Mouse (Mus musculus) liver, embryonic 13.5 days (tissue): Measurements from ENCODE around the gene Cd80. TPM values are rescaled to one million over a fixed set of nuclear protein-coding genes. Genes with fewer than 3 reads are reported as not detected.
A peak's percentile ranks its signal among the peaks of the same experiment; 100 is the strongest.

Experiments used
- ATAC-seq: fragments of 200-750 bp; cut with Nextera tagmentation; 2 replicates; pipeline ENCODE4 v1.8.0; 2017; ENCODE audit warnings: low read depth, mild to moderate bottlenecking, moderate number of reproducible peaks, moderate library complexity
- DNase-seq: peaks from one replicate; pipeline ENCODE4 v3.0.0; 2022
- H3K27ac ChIP-seq: fragments of 300-500 bp; sonication (generic); 2 replicates; pipeline ENCODE4 v1.5.1; 2015; ENCODE audit warnings: moderate library complexity, mild to moderate bottlenecking, inconsistent platforms
- H3K27me3 ChIP-seq: fragments of 300-500 bp; sonication (generic); 2 replicates; pipeline ENCODE4 v1.6.1; 2015; ENCODE audit warnings: mild to moderate bottlenecking, inconsistent platforms
- H3K36me3 ChIP-seq: fragments of 300-500 bp; sonication (generic); 2 replicates; pipeline ENCODE4 v1.6.1; 2015; ENCODE audit warnings: mild to moderate bottlenecking, inconsistent platforms
- H3K4me1 ChIP-seq: fragments of 300-500 bp; sonication (generic); replicated peaks from 2 replicates; pipeline ENCODE4 v1.6.1; 2015; ENCODE audit warnings: inconsistent platforms
- H3K4me2 ChIP-seq: fragments of 300-500 bp; sonication (generic); 2 replicates; pipeline ENCODE4 v1.6.1; 2015; ENCODE audit warnings: inconsistent platforms, mild to moderate bottlenecking, moderate library complexity
- H3K4me3 ChIP-seq: fragments of 300-500 bp; sonication (generic); replicated peaks from 2 replicates; pipeline ENCODE4 v1.5.1; 2015; ENCODE audit warnings: mild to moderate bottlenecking, inconsistent platforms
- H3K9ac ChIP-seq: fragments of 300-500 bp; sonication (generic); 2 replicates; pipeline ENCODE4 v1.6.1; 2015; ENCODE audit warnings: mild to moderate bottlenecking, inconsistent platforms
- H3K9me3 ChIP-seq: fragments of 300-500 bp; sonication (generic); replicated peaks from 2 replicates; pipeline ENCODE4 v1.6.1; 2016; ENCODE audit warnings: inconsistent platforms
- WGBS: fragments of 180-500 bp; shearing (Covaris S2); methylation state at CpG from one replicate; pipeline ENCODE4 v1.1.7; 2015; ENCODE audit not compliant: insufficient replicate concordance; 5-methylcytosine and 5-hydroxymethylcytosine counted together
- polyA plus RNA-seq: library from polyadenylated mRNA; unstranded; fragments of >200 nt; fragmentation: Nextera tagmentation; extraction: Ambion mirVana; gene quantifications from 2 replicates; pipeline ENCODE4 v1.2.1, GENCODE M21; 2015

Cd80 gene
- polyA plus RNA-seq, 1 experiment from 2014 or later: 0.08 TPM

- Histone ChIP-seq H3K4me2 (no peak overlapping the region), H3K27ac (peak overlapping the region; percentile 50; the same call in 1 of the 2 replicates), H3K9me3 (no peaks in the 10 kb centered on the region), H3K9ac (no peak overlapping the region), H3K27me3 (no peaks in the 10 kb centered on the region), H3K4me1 (peaks cover 46% of the 10 kb centered on the region), H3K4me3 (no peak overlapping the region), H3K36me3 (peaks cover 35% of the 10 kb centered on the region)
- WGBS: 70% methylated on average over 7 of the region's 7 CpGs
- DNase-seq (no peak), ATAC-seq (no peak)
These were observed 4.7 kb upstream of the Cd80 start for GRCm38 (mm10) chr16:38450707-38451106.

DNA sequence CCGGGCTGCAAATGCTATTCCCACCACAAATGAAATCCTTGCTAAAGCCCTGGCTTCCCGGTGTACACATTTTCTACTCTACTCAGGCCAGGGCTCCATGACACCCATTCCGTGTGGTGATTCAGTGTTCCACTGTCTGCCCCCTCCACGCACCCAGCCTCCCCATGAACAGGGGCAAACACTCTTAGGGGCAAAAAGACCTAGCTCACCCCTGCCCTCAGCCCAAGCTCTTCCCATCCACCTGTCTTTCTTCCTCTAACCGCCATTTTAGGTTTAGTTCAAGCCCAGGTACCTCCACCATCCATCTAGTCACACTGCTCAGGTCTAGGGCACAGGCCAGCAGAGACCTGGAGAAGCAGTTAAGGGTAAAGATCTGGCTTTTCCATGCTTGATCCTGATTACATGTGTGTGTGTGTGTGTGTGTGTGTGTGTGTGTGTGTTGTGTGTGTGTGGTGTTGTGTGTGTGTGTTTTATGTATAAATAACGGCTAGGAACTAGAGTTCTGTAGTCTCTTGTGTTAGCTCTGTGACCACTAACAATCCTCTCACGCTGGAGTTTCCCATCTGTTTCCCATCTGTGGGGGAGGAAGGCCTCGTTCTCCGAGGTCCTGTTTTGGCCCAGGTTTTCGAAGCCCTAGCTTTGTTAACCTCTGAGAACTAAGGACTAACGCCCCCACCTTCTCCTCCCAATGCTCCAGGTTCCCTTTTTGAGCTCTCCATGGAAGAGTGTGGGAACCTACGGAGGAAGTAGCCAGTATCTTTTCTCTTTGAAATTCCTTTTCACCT lies 3.7 kb upstream of the Cd80 start:
- ATAC-seq (no peak), DNase-seq (no peak)
- no peaks in the 10 kb centered on the region for H3K9me3 ChIP-seq
- H3K4me1 ChIP-seq: peaks cover 46% of the 10 kb centered on the region
- H3K4me2 ChIP-seq: peak overlapping the region; percentile 88
- peak overlapping the region; percentile 75 for H3K4me3 ChIP-seq
- H3K9ac ChIP-seq: peak overlapping the region; percentile 92
- no peaks in the 10 kb centered on the region for H3K27me3 ChIP-seq
- H3K27ac ChIP-seq: peak overlapping the region; percentile 83
- WGBS: 40% methylated on average over 12 of the region's 12 CpGs
- peaks cover 26% of the 10 kb centered on the region for H3K36me3 ChIP-seq

DNA sequence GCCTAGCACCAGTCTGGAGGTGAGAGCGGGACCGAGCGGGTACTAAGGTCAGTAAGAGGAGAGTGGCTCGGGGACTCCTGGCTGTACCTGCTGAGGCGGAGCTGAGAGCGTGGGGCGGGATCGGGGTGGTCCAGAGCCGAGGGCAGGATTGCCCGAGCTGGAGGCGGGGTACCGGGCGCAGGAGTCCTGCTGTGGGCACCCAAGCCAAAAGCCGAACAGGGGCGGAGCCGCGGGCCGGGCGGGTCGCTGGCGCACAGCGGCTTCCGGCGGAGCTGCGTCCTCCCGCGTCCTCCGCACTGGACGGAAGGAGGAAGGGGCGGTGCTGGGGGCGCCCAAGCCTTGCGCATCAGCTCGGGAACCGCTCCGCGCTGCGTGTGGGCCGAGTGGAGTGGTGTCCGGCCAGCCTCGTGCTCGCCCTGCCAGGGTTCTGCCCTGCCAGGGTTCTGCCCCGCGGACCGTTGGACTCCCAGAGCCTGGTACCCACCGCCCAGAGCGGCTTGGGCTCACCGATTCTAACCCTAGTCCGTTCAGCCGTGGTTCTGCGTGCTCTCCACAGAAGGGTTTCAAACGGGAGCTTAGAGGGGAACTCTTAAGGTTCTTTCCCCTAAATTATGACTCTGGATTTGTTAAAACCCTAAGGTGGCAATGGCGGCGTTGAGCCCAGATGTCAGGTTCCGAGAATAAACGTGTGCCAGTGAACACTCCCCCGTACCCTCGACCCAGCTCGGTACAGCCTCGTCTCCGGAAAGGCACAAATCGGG lies 2.7 kb upstream of the Cd80 start, which contains the start of gene Adprh:
TSS of gene Adprh (minus strand) at position 262 of the 761 bp plus-strand sequence.
- H3K27me3 ChIP-seq: no peaks in the 10 kb centered on the region
- peaks cover 16% of the 10 kb centered on the region for H3K36me3 ChIP-seq
- under 1% methylated on average over 47 of the region's 61 CpGs for WGBS
- H3K4me3 ChIP-seq: peak within 1 kb of the TSS; percentile 75
- peak within 1 kb of the TSS; percentile 88 for H3K4me2 ChIP-seq
- DNase-seq (peak; percentile 91), ATAC-seq (peak; percentile 93)
- H3K9me3 ChIP-seq: no peaks in the 10 kb centered on the region
- peak within 1 kb of the TSS; percentile 92 for H3K9ac ChIP-seq
- peaks cover 51% of the 10 kb centered on the region for H3K4me1 ChIP-seq
- peak within 1 kb of the TSS; percentile 83 for H3K27ac ChIP-seq

DNA sequence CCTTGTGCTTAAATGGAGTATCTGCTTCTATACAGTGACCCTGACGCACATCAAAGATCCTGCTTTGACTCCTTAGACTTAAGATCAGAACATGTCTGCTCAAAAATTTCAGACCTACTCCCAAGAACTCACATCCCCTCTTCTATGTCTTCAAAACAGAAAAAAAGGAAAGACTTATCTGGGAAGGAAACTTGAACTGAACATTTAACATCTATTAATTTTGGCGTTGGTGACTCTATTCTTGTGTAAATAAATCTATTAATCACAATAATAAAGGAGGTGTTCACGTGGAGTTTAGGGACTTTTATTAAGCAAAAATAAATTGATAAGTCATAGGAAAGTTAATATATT lies 2.2 kb upstream of the Cd80 start:
- DNase-seq (no peak), ATAC-seq (no peak)
- H3K4me3 ChIP-seq: peak overlapping the region; percentile 75
- peak overlapping the region; percentile 83 for H3K27ac ChIP-seq
- H3K4me1 ChIP-seq: peaks cover 53% of the 10 kb centered on the region
- peak overlapping the region; percentile 92 for H3K9ac ChIP-seq
- WGBS: 36% methylated on average over 3 of the region's 3 CpGs
- no peaks in the 10 kb centered on the region for H3K9me3 ChIP-seq
- H3K36me3 ChIP-seq: peaks cover 10% of the 10 kb centered on the region
- H3K27me3 ChIP-seq: no peaks in the 10 kb centered on the region
- H3K4me2 ChIP-seq: peak overlapping the region; percentile 88

DNA sequence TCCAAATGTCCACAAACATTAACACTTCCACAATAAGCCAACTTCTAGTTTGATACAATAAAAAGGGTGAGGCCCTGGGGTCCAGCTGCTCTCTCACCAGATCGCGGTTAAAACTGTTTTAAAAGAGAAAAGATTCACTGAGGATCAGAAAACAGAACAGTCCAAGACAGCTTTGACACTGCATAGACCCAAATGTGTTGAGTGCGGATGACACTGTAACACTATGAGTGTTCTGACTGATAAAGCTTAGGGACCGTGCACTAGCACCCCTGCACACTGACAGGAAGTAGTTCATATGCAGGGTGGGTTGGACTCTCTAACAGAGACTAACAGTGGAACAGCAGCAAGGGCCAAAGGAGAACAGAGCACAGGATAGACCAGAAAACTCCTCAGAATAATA lies 1.4 kb upstream of the Cd80 start:
- H3K27ac ChIP-seq: peak overlapping the region; percentile 75
- H3K27me3 ChIP-seq: no peaks in the 10 kb centered on the region
- peaks cover 61% of the 10 kb centered on the region for H3K4me1 ChIP-seq
- whole genome bisulfite sequencing: 17% methylated on average over 4 of the region's 4 CpGs
- ATAC-seq (peak; percentile 47), DNase-seq (peak; percentile 42)
- H3K4me3 ChIP-seq: no peak overlapping the region
- H3K4me2 ChIP-seq: no peak overlapping the region
- no peaks in the 10 kb centered on the region for H3K9me3 ChIP-seq
- H3K36me3 ChIP-seq: peaks cover 9% of the 10 kb centered on the region
- H3K9ac ChIP-seq: no peak overlapping the region

- no peak for DNase-seq
- Histone ChIP-seq H3K27ac (0 out of 2 replicates have a peak overlapping the region, but pooled peaks have one; percentile 75), H3K4me2 (no peak overlapping the region), H3K4me3 (no peak overlapping the region), H3K27me3 (no peaks in the 10 kb centered on the region), H3K9me3 (no peaks in the 10 kb centered on the region), H3K36me3 (peaks cover 5% of the 10 kb centered on the region), H3K9ac (peak overlapping the region; percentile 9; the same call in 1 of the 2 replicates), H3K4me1 (peaks cover 63% of the 10 kb centered on the region)
- 71% methylated on average over 11 of the region's 11 CpGs for WGBS
- no peak for ATAC-seq
These were observed 667 bp upstream of the Cd80 start for GRCm38 (mm10) chr16:38454533-38455254.

- H3K36me3 ChIP-seq: no peaks in the 10 kb centered on the region
- ATAC-seq (no peak), DNase-seq (no peak)
- H3K4me3 ChIP-seq: no peak overlapping the region
- H3K4me1 ChIP-seq: peaks cover 42% of the 10 kb centered on the region
- no peak overlapping the region for H3K9ac ChIP-seq
- H3K27me3 ChIP-seq: no peaks in the 10 kb centered on the region
- H3K4me2 ChIP-seq: no peak overlapping the region
- no peak overlapping the region for H3K27ac ChIP-seq
- no peaks in the 10 kb centered on the region for H3K9me3 ChIP-seq
- 39% methylated on average over 11 of the region's 11 CpGs for WGBS
These were observed 1.6 kb downstream of the Cd80 start for GRCm38 (mm10) chr16:38456812-38457567.

DNA sequence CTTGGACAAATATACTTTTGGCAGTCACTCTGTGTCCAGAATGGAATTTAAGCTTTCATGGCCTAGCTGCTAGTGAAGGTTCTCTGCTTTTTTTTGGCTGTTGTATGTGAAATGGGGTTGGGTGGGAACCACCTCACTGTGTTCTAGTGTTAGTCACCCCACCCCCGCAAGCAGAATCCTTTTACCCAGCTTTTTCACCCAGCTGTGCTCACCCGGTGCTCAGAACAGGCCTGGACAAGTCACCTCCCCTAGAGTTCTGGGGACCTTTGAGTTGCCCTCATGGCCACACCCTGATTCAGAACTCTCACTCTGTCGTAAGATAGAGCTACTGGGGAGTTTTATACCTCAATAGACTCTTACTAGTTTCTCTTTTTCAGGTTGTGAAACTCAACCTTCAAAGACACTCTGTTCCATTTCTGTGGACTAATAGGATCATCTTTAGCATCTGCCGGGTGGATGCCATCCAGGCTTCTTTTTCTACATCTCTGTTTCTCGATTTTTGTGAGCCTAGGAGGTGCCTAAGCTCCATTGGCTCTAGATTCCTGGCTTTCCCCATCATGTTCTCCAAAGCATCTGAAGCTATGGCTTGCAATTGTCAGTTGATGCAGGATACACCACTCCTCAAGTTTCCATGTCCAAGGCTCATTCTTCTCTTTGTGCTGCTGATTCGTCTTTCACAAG lies 3.4 kb downstream of the Cd80 start:
- Histone ChIP-seq H3K4me1 (peaks cover 33% of the 10 kb centered on the region), H3K36me3 (no peaks in the 10 kb centered on the region), H3K27ac (no peak overlapping the region), H3K9me3 (no peaks in the 10 kb centered on the region), H3K27me3 (no peaks in the 10 kb centered on the region), H3K4me2 (no peak overlapping the region), H3K4me3 (no peak overlapping the region), H3K9ac (no peak overlapping the region)
- DNase-seq: no peak
- ATAC-seq: 0 out of 2 replicates have a peak, but pooled peaks have one; percentile 45
- 51% methylated on average over 6 of the region's 6 CpGs for WGBS

- Histone ChIP-seq H3K4me3 (no peak overlapping the region), H3K4me1 (peaks cover 21% of the 10 kb centered on the region), H3K36me3 (no peaks in the 10 kb centered on the region), H3K27ac (no peak overlapping the region), H3K9me3 (no peaks in the 10 kb centered on the region), H3K4me2 (no peak overlapping the region), H3K27me3 (no peaks in the 10 kb centered on the region), H3K9ac (no peak overlapping the region)
- 67% methylated on average over 4 of the region's 4 CpGs for WGBS
- DNase-seq (no peak), ATAC-seq (no peak)
These were observed 4.6 kb downstream of the Cd80 start for GRCm38 (mm10) chr16:38459990-38460389.

DNA sequence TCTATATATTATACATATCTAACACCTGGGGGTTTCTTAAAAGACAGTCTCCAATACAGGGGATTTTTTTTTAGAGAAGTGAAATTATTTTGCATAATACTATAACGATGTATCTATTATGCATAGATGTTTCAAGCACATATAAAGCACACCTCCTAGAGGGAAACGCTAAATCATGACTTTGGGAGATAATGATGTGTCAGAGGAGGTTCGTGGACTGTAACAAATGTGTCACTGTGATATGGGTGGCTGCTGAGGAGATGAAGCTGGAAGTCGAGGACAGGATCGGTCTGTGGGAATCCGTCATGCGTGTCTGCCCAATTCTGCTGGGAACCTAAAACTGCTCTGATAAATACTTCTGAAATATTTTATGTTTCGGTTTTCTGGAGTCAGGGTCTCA lies 6.4 kb downstream of the Cd80 start:
- Histone ChIP-seq H3K27ac (no peak overlapping the region), H3K27me3 (no peaks in the 10 kb centered on the region), H3K9ac (no peak overlapping the region), H3K4me3 (no peak overlapping the region), H3K4me1 (peaks cover 25% of the 10 kb centered on the region), H3K4me2 (no peak overlapping the region), H3K36me3 (no peaks in the 10 kb centered on the region), H3K9me3 (no peaks in the 10 kb centered on the region)
- WGBS: 49% methylated on average over 8 of the region's 8 CpGs
- DNase-seq (no peak), ATAC-seq (no peak)
